Mouse (Mus musculus) central nervous system, embryonic 11.5 days (tissue): ENCODE measurements around the gene Atp5mpl. TPM values are rescaled to one million over a fixed set of nuclear protein-coding genes. Genes with fewer than 3 reads are reported as not detected.

Source experiments
- polyA plus RNA-seq: library from polyadenylated mRNA; depleted of rRNA; stranded (reverse); fragments of >200 nt; gene quantifications from 2 replicates; pipeline ENCODE4 v1.2.3, GENCODE M21; 2012; rRNA removed

Gene Atp5mpl
- polyA plus RNA-seq, result 164 and 284 TPM in 2 replicates

DNA sequence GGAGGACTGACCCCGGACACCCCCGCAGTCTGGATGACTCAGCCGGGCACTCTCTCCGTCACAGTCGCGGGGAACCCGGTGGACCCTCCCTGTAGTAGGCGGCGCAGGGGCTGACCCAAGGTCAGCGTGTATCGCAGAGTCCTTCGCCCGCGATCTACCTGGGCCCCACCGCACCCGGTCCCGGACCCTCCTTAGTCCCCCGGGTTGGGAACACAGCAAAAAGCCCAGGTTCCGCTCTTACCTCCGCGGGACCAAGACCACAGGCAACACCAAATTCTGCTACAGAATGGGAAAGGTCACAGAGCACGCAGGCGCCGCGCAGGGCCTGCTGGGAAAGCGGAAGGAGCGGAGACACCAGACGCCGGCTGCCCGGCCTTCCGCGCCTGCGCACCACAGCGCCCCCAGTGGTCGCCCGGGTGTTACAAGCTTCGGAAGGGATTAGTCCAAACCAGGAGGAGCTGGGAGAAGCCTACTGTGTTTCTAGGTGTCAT is at the start of gene Atp5mpl:
Gene Atp5mpl, minus strand, starts transcription at position 295 of the 491 bp plus-strand sequence.

GRCm38 (mm10) chr12:111980887-111981367 is 14.2 kb upstream of the Atp5mpl start, which contains the start of gene Rd3l:
Gene Rd3l, minus strand, starts transcription at chr12:111981317.

DNA sequence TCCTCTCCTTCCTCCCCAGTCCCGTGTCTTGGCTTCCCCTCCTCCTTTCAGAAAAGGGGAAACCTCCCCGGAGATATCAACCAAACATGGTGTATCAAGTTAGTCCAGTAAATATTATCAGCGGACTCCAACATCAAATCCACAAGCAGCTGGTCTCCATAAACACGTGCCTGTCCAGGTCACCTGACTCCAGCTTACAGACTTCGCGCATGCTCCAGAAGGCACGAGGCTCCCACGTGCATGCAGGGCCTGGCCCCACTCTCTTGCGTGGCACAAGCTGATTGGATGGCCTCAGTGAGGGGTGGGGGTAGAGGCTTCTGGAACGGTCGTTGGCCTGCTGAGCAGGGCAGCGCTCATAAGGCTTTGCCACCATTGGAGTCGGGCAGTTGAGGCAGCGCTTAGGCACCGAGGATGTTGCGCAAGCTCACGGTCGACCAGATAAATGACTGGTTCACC is 4.5 kb upstream of the Atp5mpl start, which contains the start of gene Tdrd9:
Gene Tdrd9, plus strand, starts transcription at position 329 of the 456 bp plus-strand sequence.

Other genes starting within 250 kb of the Atp5mpl start
- 285 and 507 TPM in 2 replicates for gene Klc1, start 208.1 kb downstream of the Atp5mpl start, polyA plus RNA-seq
- gene Xrcc3, start 153.1 kb downstream of the Atp5mpl start, polyA plus RNA-seq, result 25.0 and 25.3 TPM in 2 replicates
- 48.3 and 54.6 TPM in 2 replicates for gene Zfyve21, start 152.8 kb downstream of the Atp5mpl start, polyA plus RNA-seq
- gene Ppp1r13b, start 58.9 kb downstream of the Atp5mpl start, polyA plus RNA-seq, result 5.6 and 8.7 TPM in 2 replicates
- 1.8 and 2.0 TPM in 2 replicates for gene Tdrd9, start 4.6 kb upstream of the Atp5mpl start, polyA plus RNA-seq
- gene Rd3l, start 14.3 kb upstream of the Atp5mpl start, polyA plus RNA-seq, result not detected in 2 replicates
- 1.5 and 2.6 TPM in 2 replicates for gene Aspg, start 139.7 kb upstream of the Atp5mpl start, polyA plus RNA-seq
- gene Kif26a, start 179.2 kb upstream of the Atp5mpl start, polyA plus RNA-seq, result 15.9 and 17.4 TPM in 2 replicates